Mouse (Mus musculus) liver, embryonic 12.5 days (tissue): ENCODE data around the gene Kansl1l. TPM values are rescaled to one million over a fixed set of nuclear protein-coding genes. Genes with fewer than 3 reads are reported as not detected.

Experiments used
- ATAC-seq: fragments of 200-750 bp; cut with Nextera tagmentation; 2 replicates; pipeline ENCODE4 v1.8.0; 2017; ENCODE audit warnings: moderate number of reproducible peaks, mild to moderate bottlenecking, moderate library complexity
- H3K27ac ChIP-seq: fragments of 300-500 bp; sonication (generic); 2 replicates; pipeline ENCODE4 v1.5.1; 2016; ENCODE audit warnings: mild to moderate bottlenecking
- H3K27me3 ChIP-seq: fragments of 300-500 bp; sonication (generic); replicated peaks from 2 replicates; pipeline ENCODE4 v1.6.1; 2016; ENCODE audit warnings: mild to moderate bottlenecking, moderate library complexity
- H3K36me3 ChIP-seq: fragments of 300-500 bp; sonication (generic); 2 replicates; pipeline ENCODE4 v1.6.1; 2016; ENCODE audit warnings: mild to moderate bottlenecking, moderate library complexity
- H3K4me1 ChIP-seq: fragments of 300-500 bp; sonication (generic); 2 replicates; pipeline ENCODE4 v1.6.1; 2016
- H3K4me2 ChIP-seq: fragments of 300-500 bp; sonication (generic); 2 replicates; pipeline ENCODE4 v1.6.1; 2016; ENCODE audit warnings: mild to moderate bottlenecking, moderate library complexity
- H3K4me3 ChIP-seq: fragments of 300-500 bp; sonication (generic); 2 replicates; pipeline ENCODE4 v1.5.1; 2016; ENCODE audit warnings: mild to moderate bottlenecking, moderate library complexity
- H3K9ac ChIP-seq: fragments of 300-500 bp; sonication (generic); 2 replicates; pipeline ENCODE4 v1.6.1; 2016; ENCODE audit warnings: mild to moderate bottlenecking, moderate library complexity
- H3K9me3 ChIP-seq: fragments of 300-500 bp; sonication (generic); replicated peaks from 2 replicates; pipeline ENCODE4 v1.6.1; 2016; ENCODE audit warnings: mild to moderate bottlenecking, moderate library complexity
- WGBS: fragments of 180-500 bp; shearing (Covaris S2); methylation state at CpG from one replicate; pipeline ENCODE4 v1.1.7; 2016; ENCODE audit not compliant: insufficient replicate concordance; 5-methylcytosine and 5-hydroxymethylcytosine counted together
- polyA plus RNA-seq: library from polyadenylated mRNA; unstranded; fragments of >200 nt; fragmentation: Nextera tagmentation; extraction: Ambion mirVana; gene quantifications from 2 replicates; pipeline ENCODE4 v1.2.1, GENCODE M21; 2016

Kansl1l gene
- polyA plus RNA-seq, 1 experiment from 2014 or later: 4.5 TPM

GRCm38 (mm10) chr1:66692780-66693392, 124.5 kb downstream of the Kansl1l start:
- Histone ChIP-seq H3K9me3 (no peaks in the 10 kb centered on the region), H3K27me3 (no peaks in the 10 kb centered on the region), H3K27ac (no peak overlapping the region), H3K4me2 (no peak overlapping the region), H3K36me3 (no peaks in the 10 kb centered on the region), H3K9ac (no peak overlapping the region), H3K4me3 (no peak overlapping the region), H3K4me1 (no peaks in the 10 kb centered on the region)
- 73% methylated on average over 8 of the region's 8 CpGs for WGBS
- ATAC-seq: no peak

GRCm38 (mm10) chr1:66692308-66692707, 125.1 kb downstream of the Kansl1l start:
- H3K4me3 ChIP-seq: no peak overlapping the region
- no peak overlapping the region for H3K27ac ChIP-seq
- ATAC-seq: no peak
- no peaks in the 10 kb centered on the region for H3K9me3 ChIP-seq
- H3K27me3 ChIP-seq: no peaks in the 10 kb centered on the region
- no peak overlapping the region for H3K9ac ChIP-seq
- H3K4me2 ChIP-seq: no peak overlapping the region
- 61% methylated on average over 1 of the region's 1 CpGs for WGBS
- no peaks in the 10 kb centered on the region for H3K4me1 ChIP-seq
- H3K36me3 ChIP-seq: no peaks in the 10 kb centered on the region

- H3K9me3 ChIP-seq: no peaks in the 10 kb centered on the region
- no peaks in the 10 kb centered on the region for H3K36me3 ChIP-seq
- H3K27ac ChIP-seq: no peak overlapping the region
- no peaks in the 10 kb centered on the region for H3K27me3 ChIP-seq
- WGBS: 59% methylated on average over 3 of the region's 3 CpGs
- no peak overlapping the region for H3K4me3 ChIP-seq
- no peaks in the 10 kb centered on the region for H3K4me1 ChIP-seq
- H3K4me2 ChIP-seq: no peak overlapping the region
- H3K9ac ChIP-seq: no peak overlapping the region
- ATAC-seq: no peak
These were observed 125.6 kb downstream of the Kansl1l start for GRCm38 (mm10) chr1:66691772-66692171.

GRCm38 (mm10) chr1:66682974-66683373, 134.4 kb downstream of the Kansl1l start:
- Histone ChIP-seq H3K9me3 (no peaks in the 10 kb centered on the region), H3K4me2 (no peak overlapping the region), H3K27me3 (no peaks in the 10 kb centered on the region), H3K27ac (no peak overlapping the region), H3K4me1 (no peaks in the 10 kb centered on the region), H3K36me3 (no peaks in the 10 kb centered on the region), H3K4me3 (no peak overlapping the region), H3K9ac (no peak overlapping the region)
- no peak for ATAC-seq
- 65% methylated on average over 5 of the region's 5 CpGs for WGBS

- Histone ChIP-seq H3K27ac (no peak overlapping the region), H3K4me1 (no peaks in the 10 kb centered on the region), H3K4me3 (no peak overlapping the region), H3K9ac (no peak overlapping the region), H3K27me3 (no peaks in the 10 kb centered on the region), H3K36me3 (no peaks in the 10 kb centered on the region), H3K9me3 (no peaks in the 10 kb centered on the region), H3K4me2 (no peak overlapping the region)
- no peak for ATAC-seq
- 35% methylated on average over 2 of the region's 2 CpGs for WGBS
These were observed 138.7 kb downstream of the Kansl1l start for GRCm38 (mm10) chr1:66678662-66679061.

DNA sequence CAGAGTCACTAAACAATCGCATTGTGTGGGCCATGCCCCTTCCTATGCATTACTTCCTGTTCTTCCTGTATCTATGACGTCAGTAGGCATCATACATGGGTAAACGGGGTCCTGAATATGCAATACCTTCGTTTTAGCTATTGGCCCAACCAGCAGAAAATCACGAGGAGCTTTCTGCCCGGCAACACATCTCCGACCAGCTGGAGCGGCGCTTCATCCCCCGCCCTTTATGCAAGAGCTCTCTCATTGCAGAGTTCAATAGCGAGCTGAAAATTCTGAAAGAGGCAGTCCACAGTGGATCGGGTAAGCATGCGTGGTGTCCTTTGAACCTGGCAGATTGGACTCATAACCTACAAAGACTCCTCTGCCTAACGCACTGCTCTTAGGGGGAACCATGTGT, 139.4 kb downstream of the Kansl1l start:
- Histone ChIP-seq H3K9ac (no peak overlapping the region), H3K36me3 (no peaks in the 10 kb centered on the region), H3K27ac (no peak overlapping the region), H3K4me1 (no peaks in the 10 kb centered on the region), H3K4me3 (no peak overlapping the region), H3K9me3 (no peaks in the 10 kb centered on the region), H3K27me3 (no peaks in the 10 kb centered on the region), H3K4me2 (no peak overlapping the region)
- ATAC-seq: no peak
- 72% methylated on average over 14 of the region's 14 CpGs for WGBS

DNA sequence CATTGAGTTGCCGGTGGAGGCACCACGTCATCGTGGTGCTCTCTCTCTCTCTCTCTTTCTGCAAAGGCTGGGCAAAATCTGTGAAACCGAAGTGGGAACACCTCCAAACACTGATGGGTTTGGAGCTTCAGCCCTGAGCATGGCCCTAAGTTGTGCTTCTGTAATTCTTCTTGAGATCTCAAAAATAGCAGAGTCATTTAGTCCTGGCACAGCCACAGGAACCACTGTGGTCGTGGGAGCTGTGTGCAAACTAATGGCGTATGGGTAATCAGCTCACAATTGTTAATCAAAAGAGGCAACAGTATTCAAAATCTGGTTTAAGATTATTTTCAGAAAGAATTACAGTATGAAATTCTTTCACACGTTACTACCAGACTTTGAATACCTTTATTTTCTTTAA, 144.6 kb downstream of the Kansl1l start:
- Histone ChIP-seq H3K27ac (no peak overlapping the region), H3K4me3 (no peak overlapping the region), H3K27me3 (no peaks in the 10 kb centered on the region), H3K4me1 (no peaks in the 10 kb centered on the region), H3K4me2 (no peak overlapping the region), H3K9ac (no peak overlapping the region), H3K9me3 (no peaks in the 10 kb centered on the region), H3K36me3 (no peaks in the 10 kb centered on the region)
- ATAC-seq: no peak
- WGBS: 66% methylated on average over 7 of the region's 7 CpGs

GRCm38 (mm10) chr1:66671475-66671874, 145.9 kb downstream of the Kansl1l start:
- 65% methylated on average over 7 of the region's 7 CpGs for WGBS
- Histone ChIP-seq H3K27ac (no peak overlapping the region), H3K9me3 (no peaks in the 10 kb centered on the region), H3K4me1 (no peaks in the 10 kb centered on the region), H3K27me3 (no peaks in the 10 kb centered on the region), H3K9ac (no peak overlapping the region), H3K36me3 (no peaks in the 10 kb centered on the region), H3K4me2 (no peak overlapping the region), H3K4me3 (no peak overlapping the region)
- no peak for ATAC-seq

Other genes with a start within 250 kb of the Kansl1l start
- 38.0 and 39.3 TPM in 2 replicates for gene Rpe, start 116.7 kb downstream of the Kansl1l start, polyA plus RNA-seq
- gene Acadl, start 45.7 kb upstream of the Kansl1l start, polyA plus RNA-seq: 83.4 and 86.0 TPM in 2 replicates
- 2.2 and 4.4 TPM in 2 replicates for gene Myl1, start 127.8 kb upstream of the Kansl1l start, polyA plus RNA-seq
- gene Lancl1, start 221.3 kb upstream of the Kansl1l start, polyA plus RNA-seq: 27.6 and 31.9 TPM in 2 replicates